Mouse (Mus musculus) forebrain, embryonic 15.5 days (tissue): ENCODE measurements around the gene Mkrn1. TPM values are rescaled to one million over a fixed set of nuclear protein-coding genes. Genes with fewer than 3 reads are reported as not detected.
"Not testable (repeated sequence)": the region's sequence is repeated elsewhere in the genome, so short reads cannot be mapped to it uniquely, and the experiment has no call there.

Source experiments
- ATAC-seq: fragments of 200-750 bp; cut with Nextera tagmentation; replicated peaks from 2 replicates; pipeline ENCODE4 v1.8.0; 2017; ENCODE audit warnings: mild to moderate bottlenecking, moderate TSS enrichment, moderate library complexity
- H3K27ac ChIP-seq: fragments of 300-500 bp; sonication (generic); replicated peaks from 2 replicates; pipeline ENCODE4 v1.5.1; 2015; ENCODE audit warnings: mild to moderate bottlenecking, inconsistent platforms
- H3K27me3 ChIP-seq: fragments of 300-500 bp; sonication (generic); 2 replicates; pipeline ENCODE4 v1.6.1; 2015; ENCODE audit warnings: inconsistent platforms
- H3K36me3 ChIP-seq: fragments of 300-500 bp; sonication (generic); 2 replicates; pipeline ENCODE4 v1.6.1; 2015; ENCODE audit warnings: mild to moderate bottlenecking, inconsistent platforms
- H3K4me1 ChIP-seq: fragments of 300-500 bp; sonication (generic); 2 replicates; pipeline ENCODE4 v1.6.1; 2015; ENCODE audit warnings: inconsistent platforms
- H3K4me2 ChIP-seq: fragments of 300-500 bp; sonication (generic); replicated peaks from 2 replicates; pipeline ENCODE4 v1.6.1; 2015; ENCODE audit warnings: mild to moderate bottlenecking, inconsistent platforms
- H3K4me3 ChIP-seq: fragments of 300-500 bp; sonication (generic); 2 replicates; pipeline ENCODE4 v1.5.1; 2015; ENCODE audit warnings: mild to moderate bottlenecking, inconsistent platforms
- H3K9ac ChIP-seq: fragments of 300-500 bp; sonication (generic); replicated peaks from 2 replicates; pipeline ENCODE4 v1.6.1; 2015; ENCODE audit warnings: mild to moderate bottlenecking, inconsistent platforms
- H3K9me3 ChIP-seq: fragments of 300-500 bp; sonication (generic); 2 replicates; pipeline ENCODE4 v1.6.1; 2016; ENCODE audit warnings: inconsistent platforms
- WGBS: fragments of 180-500 bp; shearing (Covaris S2); methylation state at CpG from one replicate; pipeline ENCODE4 v1.1.7; 2015; ENCODE audit warnings: mixed read lengths; 5-methylcytosine and 5-hydroxymethylcytosine counted together
- polyA plus RNA-seq: library from polyadenylated mRNA; unstranded; fragments of >200 nt; fragmentation: Nextera tagmentation; extraction: Ambion mirVana; gene quantifications from 2 replicates; pipeline ENCODE4 v1.2.1, GENCODE M21; 2015

The Mkrn1 gene
- polyA plus RNA-seq, 1 experiment from 2014 or later = 247 TPM

GRCm38 (mm10) chr6:39373301-39373955, 46.8 kb downstream of the Mkrn1 start:
- Histone ChIP-seq H3K4me1 (peaks cover 21% of the 10 kb centered on the region), H3K36me3 (0 out of 2 replicates have a peak, but pooled peaks cover 6% of the 10 kb centered on the region), H3K4me2 (no peak overlapping the region), H3K9ac (no peak overlapping the region), H3K4me3 (no peak overlapping the region), H3K27me3 (no peaks in the 10 kb centered on the region), H3K27ac (no peak overlapping the region), H3K9me3 (no peaks in the 10 kb centered on the region)
- 90% methylated on average over 4 of the region's 4 CpGs for WGBS
- ATAC-seq = no peak

GRCm38 (mm10) chr6:39372727-39373126, 47.5 kb downstream of the Mkrn1 start:
- ATAC-seq = no peak
- 0 out of 2 replicates have a peak, but pooled peaks cover 6% of the 10 kb centered on the region for H3K36me3 ChIP-seq
- no peak overlapping the region for H3K4me2 ChIP-seq
- 76% methylated on average over 7 of the region's 7 CpGs for WGBS
- no peak overlapping the region for H3K9ac ChIP-seq
- H3K27me3 ChIP-seq = no peaks in the 10 kb centered on the region
- no peaks in the 10 kb centered on the region for H3K9me3 ChIP-seq
- peaks cover 21% of the 10 kb centered on the region for H3K4me1 ChIP-seq
- H3K4me3 ChIP-seq = no peak overlapping the region
- no peak overlapping the region for H3K27ac ChIP-seq

- Histone ChIP-seq H3K27ac (no peak overlapping the region), H3K4me2 (no peak overlapping the region), H3K4me1 (peaks cover 21% of the 10 kb centered on the region), H3K27me3 (no peaks in the 10 kb centered on the region), H3K4me3 (no peak overlapping the region), H3K9me3 (no peaks in the 10 kb centered on the region), H3K36me3 (0 out of 2 replicates have a peak, but pooled peaks cover 6% of the 10 kb centered on the region), H3K9ac (no peak overlapping the region)
- no peak for ATAC-seq
Observed at GRCm38 (mm10) chr6:39372042-39372441, 48.2 kb downstream of the Mkrn1 start.

GRCm38 (mm10) chr6:39369631-39370030, 50.6 kb downstream of the Mkrn1 start:
- Histone ChIP-seq H3K4me1 (0 out of 2 replicates have a peak, but pooled peaks cover 6% of the 10 kb centered on the region), H3K9ac (no peak overlapping the region), H3K36me3 (peaks cover 20% of the 10 kb centered on the region), H3K9me3 (no peaks in the 10 kb centered on the region), H3K27ac (no peak overlapping the region), H3K4me3 (no peak overlapping the region), H3K27me3 (no peaks in the 10 kb centered on the region), H3K4me2 (no peak overlapping the region)
- ATAC-seq = no peak
- WGBS = 48% methylated on average over 3 of the region's 3 CpGs

GRCm38 (mm10) chr6:39362684-39363083, 57.6 kb downstream of the Mkrn1 start:
- WGBS = 92% methylated on average over 2 of the region's 2 CpGs
- H3K36me3 ChIP-seq = peaks cover 25% of the 10 kb centered on the region
- H3K4me2 ChIP-seq = no peak overlapping the region
- H3K4me1 ChIP-seq = no peaks in the 10 kb centered on the region
- H3K27me3 ChIP-seq = no peaks in the 10 kb centered on the region
- no peak overlapping the region for H3K9ac ChIP-seq
- H3K4me3 ChIP-seq = no peak overlapping the region
- H3K27ac ChIP-seq = no peak overlapping the region
- ATAC-seq = no peak
- H3K9me3 ChIP-seq = no peaks in the 10 kb centered on the region

GRCm38 (mm10) chr6:39359207-39359606, 61.1 kb downstream of the Mkrn1 start:
- 99% methylated on average over 9 of the region's 9 CpGs for WGBS

GRCm38 (mm10) chr6:39348946-39349345, 71.3 kb downstream of the Mkrn1 start:
- Histone ChIP-seq H3K27ac (no peak overlapping the region), H3K4me1 (peaks cover 20% of the 10 kb centered on the region), H3K36me3 (peaks cover 35% of the 10 kb centered on the region), H3K4me2 (no peak overlapping the region), H3K9me3 (no peaks in the 10 kb centered on the region), H3K4me3 (no peak overlapping the region), H3K9ac (no peak overlapping the region), H3K27me3 (no peaks in the 10 kb centered on the region)
- WGBS = 73% methylated on average over 6 of the region's 6 CpGs
- ATAC-seq = no peak

More at GRCm38 (mm10) chr6:39359207-39359606, 61.1 kb downstream of the Mkrn1 start:
- peaks cover 31% of the 10 kb centered on the region for H3K36me3 ChIP-seq
- not testable (repeated sequence) for ATAC-seq, H3K4me3 ChIP-seq, H3K9ac ChIP-seq, H3K27ac ChIP-seq, H3K9me3 ChIP-seq, H3K27me3 ChIP-seq, H3K4me1 ChIP-seq, H3K4me2 ChIP-seq

- Histone ChIP-seq H3K27ac (0 out of 2 replicates have a peak overlapping the region, but pooled peaks have one; percentile 36), H3K36me3 (peaks cover 33% of the 10 kb centered on the region), H3K4me3 (no peak overlapping the region), H3K4me2 (no peak overlapping the region), H3K4me1 (peaks cover 20% of the 10 kb centered on the region), H3K9ac (no peak overlapping the region), H3K27me3 (no peaks in the 10 kb centered on the region), H3K9me3 (no peaks in the 10 kb centered on the region)
- no peak for ATAC-seq
- WGBS = 20% methylated on average over 4 of the region's 4 CpGs
Observed at GRCm38 (mm10) chr6:39347880-39348814, 72.1 kb downstream of the Mkrn1 start.

Other genes with a start within 250 kb of the Mkrn1 start
- 7.4 and 8.1 TPM in 2 replicates for gene Kdm7a, start 213.7 kb downstream of the Mkrn1 start, polyA plus RNA-seq
- gene Slc37a3, start 42.8 kb downstream of the Mkrn1 start, polyA plus RNA-seq = 60.4 and 69.5 TPM in 2 replicates
- 0.15 and 0.20 TPM in 2 replicates for gene Rab19, start 39.3 kb downstream of the Mkrn1 start, polyA plus RNA-seq
- gene Dennd2a, start 137.4 kb upstream of the Mkrn1 start, polyA plus RNA-seq = 14.2 and 14.6 TPM in 2 replicates
- 49.4 and 55.6 TPM in 2 replicates for gene Adck2, start 153.4 kb upstream of the Mkrn1 start, polyA plus RNA-seq
- 2.0 TPM in 1 of 2 replicates, not detected in the other for gene Gm42420, start 165.3 kb upstream of the Mkrn1 start, polyA plus RNA-seq
- gene Ndufb2, start 172.1 kb upstream of the Mkrn1 start, polyA plus RNA-seq = 333 and 354 TPM in 2 replicates